ENCODE assay signal across 8 mouse cellular contexts in the genomic region with DNA sequence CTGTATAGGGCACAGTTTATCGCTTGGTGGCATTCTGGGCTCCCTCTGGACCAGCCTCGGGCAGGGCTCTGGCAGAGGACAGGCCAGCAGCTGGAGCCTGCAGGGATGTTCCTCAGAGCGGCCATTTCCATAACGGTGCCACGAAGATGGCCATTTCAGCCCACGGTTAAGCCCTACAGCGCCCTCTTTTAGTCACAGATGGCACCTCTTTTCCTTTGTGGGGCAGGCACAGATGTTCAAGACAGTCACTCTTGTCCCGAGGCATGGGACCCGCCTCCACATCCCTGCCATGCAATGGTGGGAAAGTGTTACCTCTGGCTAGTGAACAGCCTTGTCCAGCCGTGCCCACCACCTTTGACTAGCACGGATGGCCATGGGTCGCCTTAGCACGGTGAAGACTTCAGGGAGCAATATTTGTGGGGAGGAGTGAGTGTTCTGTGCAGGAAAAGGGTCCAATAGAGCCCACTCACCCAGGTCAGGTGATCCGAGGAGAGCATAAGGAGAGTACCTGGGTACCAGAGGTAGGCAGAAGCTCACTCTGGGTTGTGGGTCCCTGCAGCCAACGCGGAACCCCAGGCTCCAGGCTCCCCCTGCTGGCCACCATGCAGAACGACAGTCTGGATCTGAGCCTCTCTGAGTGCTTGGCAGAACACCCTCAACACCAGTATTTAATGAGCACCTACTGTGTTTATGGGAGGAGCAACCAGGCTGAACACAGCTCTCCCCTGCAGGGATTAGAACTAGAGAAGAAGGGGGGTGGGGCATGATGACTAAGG. TPM values are rescaled to one million over a fixed set of nuclear protein-coding genes. Genes with fewer than 3 reads are reported as not detected.
DNase-seq lines count a peak whose midpoint lies in the region; ATAC-seq and TF ChIP-seq lines count a peak whose summit lies in the region.

No protein-coding gene starts in this region.

- no peaks in the 10 kb centered on the region for H3K36me3 ChIP-seq in E14TG2a.4 (ENCODE audit: insufficient read depth, low read length)
- H3K36me3 ChIP-seq in kidney, postnatal 0 days (ENCODE audit: insufficient read depth, low read length): no peaks in the 10 kb centered on the region
- no peaks in the 10 kb centered on the region for H3K36me3 ChIP-seq in liver, embryonic 14.5 days (replicated peaks; ENCODE audit: control insufficient read depth, insufficient read depth, low read depth)

- peak; percentile 64 for TF ChIP-seq CTCF in E14TG2a.4 (conservative IDR thresholded peaks at IDR 0.05; ENCODE audit: low read length)
- peak; percentile 94 for TF ChIP-seq CTCF in kidney, postnatal 0 days (IDR thresholded peaks at IDR 0.05; ENCODE audit: low read depth)
- TF ChIP-seq CTCF in liver, embryonic 14.5 days (IDR thresholded peaks at IDR 0.05; ENCODE audit: low read depth): peak; percentile 97

- peak; percentile 89 for ATAC-seq in granulocyte monocyte progenitor cell, adult 5-6 weeks (replicated peaks; ENCODE audit: poor library complexity, severe bottlenecking)
- peak; percentile 62 for ATAC-seq in kidney, postnatal 0 days (replicated peaks; ENCODE audit: low FRiP score, low read depth)
- peak; percentile 28; the same call in 1 of the 2 replicates for ATAC-seq in liver, embryonic 14.5 days (ENCODE audit: insufficient read depth)

- peak; percentile 74 to 79 for DNase-seq in adrenal gland, adult 18-20 months (ENCODE audit: low spot score in 2 of 2)
- peak; percentile 71 for DNase-seq in embryo, embryonic 11 days
- peak; percentile 79 for DNase-seq in kidney, postnatal 0 days (ENCODE audit: low spot score)
- peak in 1 of 3 experiments; percentile 20 for DNase-seq in liver, embryonic 14.5 days (ENCODE audit: low read depth in 3 of 3, low spot score in 3 of 3)
- DNase-seq in ovary, adult 18-20 months (ENCODE audit: low spot score): peak; percentile 11
- DNase-seq in thymus, postnatal 4 days: peak; percentile 86

- H3K9ac ChIP-seq in kidney, postnatal 0 days (ENCODE audit: low read depth, low read length): no peak overlapping the region
- H3K9ac ChIP-seq in liver, embryonic 14.5 days (replicated peaks): no peak overlapping the region

- no peak overlapping the region for H3K4me2 ChIP-seq in kidney, postnatal 0 days (ENCODE audit: low read length)
- H3K4me2 ChIP-seq in liver, embryonic 14.5 days (ENCODE audit: low read depth): no peak overlapping the region

- TF ChIP-seq EP300 in liver, embryonic 14.5 days (IDR thresholded peaks at IDR 0.05; ENCODE audit: low read depth): no peak

- WGBS in kidney, postnatal 0 days: 58% methylated on average over 17 of the region's 17 CpGs
- 48% methylated on average over 17 of the region's 17 CpGs for WGBS in liver, embryonic 14.5 days (ENCODE audit: insufficient replicate concordance)

- H3K9me3 ChIP-seq in E14TG2a.4 (ENCODE audit: low read length): peaks cover 47% of the 10 kb centered on the region
- no peaks in the 10 kb centered on the region for H3K9me3 ChIP-seq in kidney, postnatal 0 days (replicated peaks; ENCODE audit: low read length)
- H3K9me3 ChIP-seq in liver, embryonic 14.5 days (ENCODE audit: control insufficient read depth, low read length): no peaks in the 10 kb centered on the region

- H3K27ac ChIP-seq in kidney, postnatal 0 days: no peak overlapping the region
- H3K27ac ChIP-seq in liver, embryonic 14.5 days: no peak overlapping the region

- 0 out of 2 replicates have a peak, but pooled peaks cover 2% of the 10 kb centered on the region for H3K27me3 ChIP-seq in E14TG2a.4 (ENCODE audit: insufficient read depth, low read length)
- no peaks in the 10 kb centered on the region for H3K27me3 ChIP-seq in kidney, postnatal 0 days (ENCODE audit: insufficient read depth, low read length)
- no peaks in the 10 kb centered on the region for H3K27me3 ChIP-seq in liver, embryonic 14.5 days (ENCODE audit: control insufficient read depth, insufficient read depth, low read length)

- H3K4me1 ChIP-seq in E14TG2a.4 (replicated peaks; ENCODE audit: low read depth, low read length): peaks cover 10% of the 10 kb centered on the region; the same call in 1 of the 2 replicates
- H3K4me1 ChIP-seq in kidney, postnatal 0 days (replicated peaks; ENCODE audit: insufficient read depth, low read length): no peaks in the 10 kb centered on the region
- no peaks in the 10 kb centered on the region for H3K4me1 ChIP-seq in liver, embryonic 14.5 days (replicated peaks; ENCODE audit: control insufficient read depth in 2 of 2, insufficient read depth in 2 of 2, low read length in 1 of 2)

- no peak overlapping the region for H3K4me3 ChIP-seq in E14TG2a.4 (replicated peaks; ENCODE audit: low read length)
- H3K4me3 ChIP-seq in kidney, postnatal 0 days (replicated peaks; ENCODE audit: low read depth, low read length): no peak overlapping the region
- H3K4me3 ChIP-seq in liver, embryonic 14.5 days (ENCODE audit: insufficient read depth in 1 of 2, low read depth in 2 of 2, low read length in 2 of 2): no peak overlapping the region

RNA-seq across cellular contexts. Expression of gene Ptgis, which starts 38.5 kb away (rescaled TPM):
- 10 to 100 TPM; 19.3 to 31.8 TPM for total RNA-seq in adrenal gland, adult 18-20 months (2021)
- not detected in 2 replicates for total RNA-seq in granulocyte monocyte progenitor cell, adult 5-6 weeks (2014; fragmentation: Nextera tagmentation)
- not detected in 2 replicates for total RNA-seq in granulocyte monocyte progenitor cell, adult 5-6 weeks (2017)
- 17.7 and 18.7 TPM in 2 replicates for polyA plus RNA-seq in kidney, postnatal 0 days (2015; fragmentation: Nextera tagmentation; extraction: Ambion mirVana)
- polyA plus RNA-seq in liver, embryonic 14.5 days (2012; rRNA removed): 0.36 and 0.39 TPM in 2 replicates
- polyA plus RNA-seq in liver, embryonic 14.5 days (2014; fragmentation: Nextera tagmentation; extraction: Ambion mirVana): 0.33 and 0.46 TPM in 2 replicates

Comparison
In these comparisons a context has a peak if more than half of its experiments do, and no peak if none do; other contexts are left out.
1. ATAC-seq: peak in every context shown above with its lines; median percentile 89 in granulocyte monocyte progenitor cell, adult 5-6 weeks; 62 in kidney, postnatal 0 days; 28 in liver, embryonic 14.5 days.
2. RNA of gene Ptgis, which starts 38.5 kb away (total RNA-seq): 19.3 to 31.8 TPM in adrenal gland, adult 18-20 months; not detected in granulocyte monocyte progenitor cell, adult 5-6 weeks; every median in the first group is over 10 times any median in the second.
3. Peak in every context shown above with its lines, with median percentiles within 50 percentile points of each other: CTCF ChIP-seq.